Mouse (Mus musculus): ENCODE results near the gene Qrich2. TPM values are rescaled to one million over a fixed set of nuclear protein-coding genes. Genes with fewer than 3 reads are reported as not detected.
"Not testable (repeated sequence)": the region's sequence is repeated elsewhere in the genome, so short reads cannot be mapped to it uniquely, and the experiment has no call there.

Gene Qrich2
- polyA plus RNA-seq, 1 experiment from 2014 or later, result not detected

- H3K9me3 ChIP-seq (ENCODE audit: control insufficient read depth, low read length), result no peaks in the 10 kb centered on the region
- no peaks in the 10 kb centered on the region for H3K36me3 ChIP-seq (ENCODE audit: control insufficient read depth, insufficient read depth, low read length)
- no peak for ATAC-seq (ENCODE audit: low read depth)
- H3K4me1 ChIP-seq (ENCODE audit: control insufficient read depth, insufficient read depth, low read length), result peaks cover 9% of the 10 kb centered on the region
- H3K4me3 ChIP-seq (ENCODE audit: low read depth, low read length), result no peak overlapping the region
- 48% methylated on average over 22 of the region's 22 CpGs for WGBS
- H3K27me3 ChIP-seq (ENCODE audit: control insufficient read depth, insufficient read depth, low read length), result no peaks in the 10 kb centered on the region
- no peak overlapping the region for H3K27ac ChIP-seq (ENCODE audit: low read depth, low read length)
- no peak overlapping the region for H3K4me2 ChIP-seq (ENCODE audit: low read depth, low read length)
- no peak overlapping the region for H3K9ac ChIP-seq (replicated peaks; ENCODE audit: low read depth, low read length)
Observed at GRCm38 (mm10) chr11:116430723-116431427, 35.2 kb downstream of the Qrich2 start.

GRCm38 (mm10) chr11:116429862-116430613, 36.0 kb downstream of the Qrich2 start:
- H3K9me3 ChIP-seq (ENCODE audit: control insufficient read depth, low read length), result no peaks in the 10 kb centered on the region
- no peak for ATAC-seq (ENCODE audit: low read depth)
- H3K27me3 ChIP-seq (ENCODE audit: control insufficient read depth, insufficient read depth, low read length), result no peaks in the 10 kb centered on the region
- no peak overlapping the region for H3K9ac ChIP-seq (replicated peaks; ENCODE audit: low read depth, low read length)
- WGBS, result 88% methylated on average over 9 of the region's 9 CpGs
- no peak overlapping the region for H3K4me2 ChIP-seq (ENCODE audit: low read depth, low read length)
- no peak overlapping the region for H3K4me3 ChIP-seq (ENCODE audit: low read depth, low read length)
- peaks cover under 1% of the 10 kb centered on the region; the same call in 1 of the 2 replicates for H3K4me1 ChIP-seq (ENCODE audit: control insufficient read depth, insufficient read depth, low read length)
- no peak overlapping the region for H3K27ac ChIP-seq (ENCODE audit: low read depth, low read length)
- H3K36me3 ChIP-seq (ENCODE audit: control insufficient read depth, insufficient read depth, low read length), result no peaks in the 10 kb centered on the region

- no peak overlapping the region for H3K27ac ChIP-seq (ENCODE audit: low read depth, low read length)
- H3K27me3 ChIP-seq (ENCODE audit: control insufficient read depth, insufficient read depth, low read length), result no peaks in the 10 kb centered on the region
- no peaks in the 10 kb centered on the region for H3K36me3 ChIP-seq (ENCODE audit: control insufficient read depth, insufficient read depth, low read length)
- ATAC-seq (ENCODE audit: low read depth), result no peak
- H3K4me3 ChIP-seq (ENCODE audit: low read depth, low read length), result no peak overlapping the region
- H3K9ac ChIP-seq (replicated peaks; ENCODE audit: low read depth, low read length), result no peak overlapping the region
- H3K4me1 ChIP-seq (ENCODE audit: control insufficient read depth, insufficient read depth, low read length), result no peaks in the 10 kb centered on the region
- no peak overlapping the region for H3K4me2 ChIP-seq (ENCODE audit: low read depth, low read length)
- 64% methylated on average over 12 of the region's 13 CpGs for WGBS
- no peaks in the 10 kb centered on the region for H3K9me3 ChIP-seq (ENCODE audit: control insufficient read depth, low read length)
Observed at GRCm38 (mm10) chr11:116428872-116429859, 36.9 kb downstream of the Qrich2 start.

GRCm38 (mm10) chr11:116426852-116427575, 39.0 kb downstream of the Qrich2 start:
- Histone ChIP-seq H3K9me3 (ENCODE audit: control insufficient read depth, low read length) (no peaks in the 10 kb centered on the region), H3K36me3 (ENCODE audit: control insufficient read depth, insufficient read depth, low read length) (no peaks in the 10 kb centered on the region), H3K4me2 (ENCODE audit: low read depth, low read length) (no peak overlapping the region), H3K4me3 (ENCODE audit: low read depth, low read length) (no peak overlapping the region), H3K27ac (ENCODE audit: low read depth, low read length) (no peak overlapping the region), H3K4me1 (ENCODE audit: control insufficient read depth, insufficient read depth, low read length) (no peaks in the 10 kb centered on the region), H3K9ac (replicated peaks; ENCODE audit: low read depth, low read length) (no peak overlapping the region), H3K27me3 (ENCODE audit: control insufficient read depth, insufficient read depth, low read length) (no peaks in the 10 kb centered on the region)
- 81% methylated on average over 6 of the region's 6 CpGs for WGBS
- ATAC-seq (ENCODE audit: low read depth), result no peak

- H3K36me3 ChIP-seq (ENCODE audit: control insufficient read depth, insufficient read depth, low read length); H3K9ac ChIP-seq (replicated peaks; ENCODE audit: low read depth, low read length): not testable (repeated sequence)
- whole genome bisulfite sequencing, result 87% methylated on average over 11 of the region's 11 CpGs
Observed at GRCm38 (mm10) chr11:116426328-116426727, 39.7 kb downstream of the Qrich2 start.

GRCm38 (mm10) chr11:116424621-116425407, 41.2 kb downstream of the Qrich2 start:
- no peak overlapping the region for H3K4me3 ChIP-seq (ENCODE audit: low read depth, low read length)
- no peak for ATAC-seq (ENCODE audit: low read depth)
- no peaks in the 10 kb centered on the region for H3K9me3 ChIP-seq (ENCODE audit: control insufficient read depth, low read length)
- H3K4me1 ChIP-seq (ENCODE audit: control insufficient read depth, insufficient read depth, low read length), result no peaks in the 10 kb centered on the region
- H3K36me3 ChIP-seq (ENCODE audit: control insufficient read depth, insufficient read depth, low read length), result no peaks in the 10 kb centered on the region
- H3K4me2 ChIP-seq (ENCODE audit: low read depth, low read length), result no peak overlapping the region
- 60% methylated on average over 8 of the region's 8 CpGs for WGBS
- no peak overlapping the region for H3K9ac ChIP-seq (replicated peaks; ENCODE audit: low read depth, low read length)
- H3K27ac ChIP-seq (ENCODE audit: low read depth, low read length), result no peak overlapping the region
- H3K27me3 ChIP-seq (ENCODE audit: control insufficient read depth, insufficient read depth, low read length), result no peaks in the 10 kb centered on the region

More at GRCm38 (mm10) chr11:116426328-116426727, 39.7 kb downstream of the Qrich2 start:
- H3K4me3 ChIP-seq (ENCODE audit: low read depth, low read length); H3K4me1 ChIP-seq (ENCODE audit: control insufficient read depth, insufficient read depth, low read length); H3K27ac ChIP-seq (ENCODE audit: low read depth, low read length); H3K4me2 ChIP-seq (ENCODE audit: low read depth, low read length); H3K27me3 ChIP-seq (ENCODE audit: control insufficient read depth, insufficient read depth, low read length); ATAC-seq (ENCODE audit: low read depth); H3K9me3 ChIP-seq (ENCODE audit: control insufficient read depth, low read length): not testable (repeated sequence)

GRCm38 (mm10) chr11:116423782-116424620, 42.0 kb downstream of the Qrich2 start:
- no peaks in the 10 kb centered on the region for H3K4me1 ChIP-seq (ENCODE audit: control insufficient read depth, insufficient read depth, low read length)
- H3K4me2 ChIP-seq (ENCODE audit: low read depth, low read length), result no peak overlapping the region
- no peak overlapping the region for H3K4me3 ChIP-seq (ENCODE audit: low read depth, low read length)
- no peak overlapping the region for H3K9ac ChIP-seq (replicated peaks; ENCODE audit: low read depth, low read length)
- H3K36me3 ChIP-seq (ENCODE audit: control insufficient read depth, insufficient read depth, low read length), result no peaks in the 10 kb centered on the region
- ATAC-seq (ENCODE audit: low read depth), result no peak
- H3K27me3 ChIP-seq (ENCODE audit: control insufficient read depth, insufficient read depth, low read length), result no peaks in the 10 kb centered on the region
- WGBS, result 82% methylated on average over 10 of the region's 10 CpGs
- no peaks in the 10 kb centered on the region for H3K9me3 ChIP-seq (ENCODE audit: control insufficient read depth, low read length)
- no peak overlapping the region for H3K27ac ChIP-seq (ENCODE audit: low read depth, low read length)

Measured in neural tube, embryonic 14.5 days (tissue).